Mouse (Mus musculus) right cerebral cortex, postnatal 36 days (tissue): ENCODE results near the gene Slc43a1.
A peak's percentile ranks its signal among the peaks of the same experiment; 100 is the strongest.
"Not testable (repeated sequence)": the region's sequence is repeated elsewhere in the genome, so short reads cannot be mapped to it uniquely, and the experiment has no call there.

Experiments
- DNase-seq, 2 experiments: peaks; one replicate each; pipeline ENCODE4 v3.0.0; 2022; ENCODE audit warnings: low spot score in 2 of 2, mixed read lengths in 1 of 2

Gene Slc43a1

GRCm38 (mm10) chr2:84838593-84838949 is at the start of gene Slc43a1:
TSS of gene Slc43a1 (plus strand) at chr2:84838850.
- no peak for DNase-seq

- no peak for DNase-seq
Measured at GRCm38 (mm10) chr2:84790418-84790817, 48.2 kb upstream of the Slc43a1 start.

GRCm38 (mm10) chr2:84792516-84792915 is 46.1 kb upstream of the Slc43a1 start:
- no peak for DNase-seq

- DNase-seq, result no peak
Measured at GRCm38 (mm10) chr2:84793154-84793553, 45.5 kb upstream of the Slc43a1 start.

GRCm38 (mm10) chr2:84793871-84794270 is 44.8 kb upstream of the Slc43a1 start:
- DNase-seq, result no peak

GRCm38 (mm10) chr2:84797833-84798492 is 40.7 kb upstream of the Slc43a1 start:
- peak; percentile 77 to 84 for DNase-seq

- peak; percentile 59 to 73 for DNase-seq
Measured at GRCm38 (mm10) chr2:84798493-84798921, 40.1 kb upstream of the Slc43a1 start, which contains the start of gene Ube2l6. TSS of gene Ube2l6 (plus strand) at chr2:84798828.

- DNase-seq, result peak; percentile 23 to 28
Measured at GRCm38 (mm10) chr2:84799041-84799561, 39.5 kb upstream of the Slc43a1 start.

- DNase-seq, result no peak
Measured at GRCm38 (mm10) chr2:84800304-84800703, 38.3 kb upstream of the Slc43a1 start.

GRCm38 (mm10) chr2:84801223-84801622 is 37.4 kb upstream of the Slc43a1 start:
- not testable (repeated sequence) for DNase-seq

GRCm38 (mm10) chr2:84803963-84804362 is 34.7 kb upstream of the Slc43a1 start:
- DNase-seq, result no peak

- no peak for DNase-seq
Measured at GRCm38 (mm10) chr2:84806546-84806945, 32.1 kb upstream of the Slc43a1 start.

GRCm38 (mm10) chr2:84809330-84809729 is 29.3 kb upstream of the Slc43a1 start:
- DNase-seq, result no peak

GRCm38 (mm10) chr2:84810526-84810885 is 28.1 kb upstream of the Slc43a1 start:
- no peak for DNase-seq

GRCm38 (mm10) chr2:84810886-84811577 is 27.6 kb upstream of the Slc43a1 start:
- DNase-seq, result peak; percentile 82 to 87

GRCm38 (mm10) chr2:84811880-84812279 is 26.8 kb upstream of the Slc43a1 start:
- no peak for DNase-seq

- DNase-seq, result no peak
Measured at GRCm38 (mm10) chr2:84812676-84813075, 26.0 kb upstream of the Slc43a1 start.

GRCm38 (mm10) chr2:84819861-84820260 is 18.8 kb upstream of the Slc43a1 start:
- peak; percentile 13 to 56 for DNase-seq

GRCm38 (mm10) chr2:84822552-84822951 is 16.1 kb upstream of the Slc43a1 start, which contains the start of gene Smtnl1:
TSS of gene Smtnl1 (minus strand) at chr2:84822652.
- DNase-seq, result no peak

- DNase-seq, result no peak
Measured at GRCm38 (mm10) chr2:84823237-84823636, 15.4 kb upstream of the Slc43a1 start.

- peak; percentile 87 to 93 for DNase-seq
Measured at GRCm38 (mm10) chr2:84826488-84827282, 12.0 kb upstream of the Slc43a1 start, which contains the start of gene Timm10. TSS of gene Timm10 (plus strand) at chr2:84826997.
